In the genomic region with DNA sequence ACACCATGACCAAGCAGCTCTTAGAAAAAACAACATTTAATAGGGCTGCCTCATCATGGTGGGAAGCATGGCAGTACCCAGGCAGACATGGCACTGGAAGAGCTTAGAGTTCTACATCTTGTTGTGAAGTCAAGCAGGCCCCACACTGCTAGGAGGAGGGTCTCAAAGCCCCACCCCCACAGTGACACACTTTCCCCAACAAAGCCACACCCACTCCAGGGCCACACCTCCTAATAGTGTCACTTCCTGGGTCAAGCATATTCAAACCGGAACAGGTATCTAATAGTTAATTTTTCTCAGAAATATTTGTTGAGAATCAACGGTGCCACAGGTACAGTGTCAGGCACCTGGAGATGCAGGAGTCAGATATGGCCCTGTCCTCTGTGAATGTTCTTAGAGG, we compare ENCODE assay signal across 25 mouse cellular contexts.
"Had no signal": no experiment of that assay in that cellular context is flagged by ENCODE, and none has a peak within 500 bp of the region (broad histone marks: within the 10 kb centered on the region; RNA-seq: fewer than 3 reads in every experiment).

No protein-coding gene starts in this region.

- H3K4me3 ChIP-seq: heart, embryonic 10.5 days; heart, embryonic 12.5 days; hindbrain, embryonic 10.5 days; hindbrain, embryonic 12.5 days; hindbrain, embryonic 15.5 days; layer of hippocampus, adult 2 months; left cerebral cortex, adult 2 months; limb, embryonic 10.5 days; limb, embryonic 12.5 days; liver, embryonic 12.5 days; liver, embryonic 15.5 days had no signal

- H3K4me2 ChIP-seq: heart, embryonic 12.5 days; hindbrain, embryonic 12.5 days; hindbrain, embryonic 15.5 days; limb, embryonic 12.5 days; liver, embryonic 12.5 days; liver, embryonic 15.5 days had no signal

- H3K36me3 ChIP-seq: heart, embryonic 10.5 days; heart, embryonic 12.5 days; hindbrain, embryonic 10.5 days; hindbrain, embryonic 12.5 days; hindbrain, embryonic 15.5 days; limb, embryonic 10.5 days; limb, embryonic 12.5 days; liver, embryonic 12.5 days; liver, embryonic 15.5 days had no signal

- DNase-seq: gastrocnemius, postnatal 14 days; gastrocnemius, postnatal 36 days; heart, adult 18-20 months; heart, postnatal 10 days; heart, postnatal 4 days; kidney, adult 18-20 months; kidney, adult 8-10 months; kidney, postnatal 10 days; kidney, postnatal 25 days; kidney, postnatal 4 days; liver; liver, postnatal 0 days had no signal

- H3K27ac ChIP-seq: heart, embryonic 10.5 days; hindbrain, embryonic 10.5 days; hindbrain, embryonic 12.5 days; hindbrain, embryonic 15.5 days; hindbrain, postnatal 0 days; layer of hippocampus, adult 2 months; left cerebral cortex, adult 2 months; limb, embryonic 10.5 days; limb, embryonic 12.5 days; liver, embryonic 12.5 days; liver, embryonic 15.5 days had no signal

- ATAC-seq: hindbrain, postnatal 0 days; intestine, embryonic 16.5 days; liver, embryonic 12.5 days; liver, postnatal 0 days had no signal

- H3K9me3 ChIP-seq: heart, embryonic 10.5 days; heart, embryonic 12.5 days; hindbrain, embryonic 10.5 days; hindbrain, embryonic 12.5 days; hindbrain, embryonic 15.5 days; limb, embryonic 10.5 days; limb, embryonic 12.5 days; liver, embryonic 12.5 days; liver, embryonic 15.5 days had no signal

- H3K9ac ChIP-seq: heart, embryonic 12.5 days; hindbrain, embryonic 12.5 days; hindbrain, embryonic 15.5 days; limb, embryonic 12.5 days; liver, embryonic 12.5 days; liver, embryonic 15.5 days; liver, postnatal 0 days had no signal

- H3K4me1 ChIP-seq: heart, embryonic 12.5 days; hindbrain, embryonic 12.5 days; hindbrain, embryonic 15.5 days had no signal

- H3K27me3 ChIP-seq: heart, embryonic 12.5 days; hindbrain, embryonic 12.5 days; hindbrain, embryonic 15.5 days; limb, embryonic 12.5 days; liver, embryonic 12.5 days; liver, embryonic 15.5 days had no signal
